Mouse (Mus musculus) stomach, embryonic 14.5 days (tissue): ENCODE measurements at regions not wholly inside any gene's neighbourhood (a gene's known extent, or its start where the extent isn't known, plus 50 kb on each side); places are given as distances from the start of the nearest gene placed in this dataset. TPM values are rescaled to one million over a fixed set of nuclear protein-coding genes. Genes with fewer than 3 reads are reported as not detected.

Source experiments
- ATAC-seq: fragments of 200-750 bp; cut with Nextera tagmentation; 2 replicates; pipeline ENCODE4 v1.8.0; 2017; ENCODE audit warnings: low read depth, moderate TSS enrichment; ENCODE audit not compliant: insufficient number of reproducible peaks, insufficient read depth, low FRiP score
- H3K27ac ChIP-seq: fragments of 300-500 bp; sonication (generic); 2 replicates; pipeline ENCODE4 v1.5.1; 2014; ENCODE audit warnings: mild to moderate bottlenecking, low read length, moderate library complexity, mixed read lengths
- H3K27me3 ChIP-seq: fragments of 300-500 bp; sonication (generic); 2 replicates; pipeline ENCODE4 v1.6.1; 2014; ENCODE audit warnings: low read length, control low read depth, mixed read lengths; ENCODE audit not compliant: control insufficient read depth, insufficient read depth
- H3K36me3 ChIP-seq: fragments of 300-500 bp; sonication (generic); 2 replicates; pipeline ENCODE4 v1.6.1; 2014; ENCODE audit warnings: mild to moderate bottlenecking, control low read depth, low read length, moderate library complexity, mixed read lengths; ENCODE audit not compliant: control insufficient read depth, insufficient read depth
- H3K4me1 ChIP-seq: fragments of 300-500 bp; sonication (generic); 2 replicates; pipeline ENCODE4 v1.6.1; 2014; ENCODE audit warnings: low read length, control low read depth, mixed read lengths; ENCODE audit not compliant: control insufficient read depth, insufficient read depth
- H3K4me2 ChIP-seq: fragments of 300-500 bp; sonication (generic); replicated peaks from 2 replicates; pipeline ENCODE4 v1.6.1; 2014; ENCODE audit warnings: low read depth, low read length, control low read depth
- H3K4me3 ChIP-seq: fragments of 300-500 bp; sonication (generic); 2 replicates; pipeline ENCODE4 v1.5.1; 2014; ENCODE audit warnings: low read depth, low read length, control low read depth
- H3K9ac ChIP-seq: fragments of 300-500 bp; sonication (generic); replicated peaks from 2 replicates; pipeline ENCODE4 v1.6.1; 2014; ENCODE audit warnings: low read depth, mild to moderate bottlenecking, control low read depth, low read length, moderate library complexity, mixed read lengths
- H3K9me3 ChIP-seq: fragments of 300-500 bp; sonication (generic); 2 replicates; pipeline ENCODE4 v1.6.1; 2016; ENCODE audit warnings: low read depth, low read length, control low read depth; ENCODE audit not compliant: control insufficient read depth
- WGBS: fragments of 180-500 bp; shearing (Covaris S2); extraction: QIAGEN DNeasy Blood & Tissue Kit; methylation state at CpG from one replicate; pipeline ENCODE4 v1.1.7; 2014; 5-methylcytosine and 5-hydroxymethylcytosine counted together
- microRNA-seq: library from miRNA; unstranded; fragments of <30 nt; microRNA quantifications from one replicate; pipeline ENCODE4, GENCODE M21; 2016

- no peak overlapping the region for H3K4me2 ChIP-seq
Observed at GRCm38 (mm10) chr13:98555693-98556092, 63.9 kb upstream of the Gm10320 start.

GRCm38 (mm10) chr13:98551471-98552020 lies 59.7 kb upstream of the Gm10320 start:
- ATAC-seq: no peak
- no peaks in the 10 kb centered on the region; the same call in 1 of the 2 replicates for H3K27me3 ChIP-seq

More at GRCm38 (mm10) chr13:98555693-98556092, 63.9 kb upstream of the Gm10320 start:
- ATAC-seq: no peak
- no peak overlapping the region for H3K27ac ChIP-seq
- H3K9me3 ChIP-seq: no peaks in the 10 kb centered on the region
- H3K9ac ChIP-seq: no peak overlapping the region
- H3K36me3 ChIP-seq: no peaks in the 10 kb centered on the region
- H3K4me1 ChIP-seq: no peaks in the 10 kb centered on the region
- 65% methylated on average over 6 of the region's 6 CpGs for WGBS
- H3K4me3 ChIP-seq: no peak overlapping the region
- no peaks in the 10 kb centered on the region for H3K27me3 ChIP-seq

GRCm38 (mm10) chr13:98547223-98547622 lies 55.4 kb upstream of the Gm10320 start:
- no peaks in the 10 kb centered on the region for H3K36me3 ChIP-seq
- H3K27ac ChIP-seq: no peak overlapping the region
- H3K9ac ChIP-seq: no peak overlapping the region
- no peaks in the 10 kb centered on the region; the same call in 1 of the 2 replicates for H3K27me3 ChIP-seq
- no peaks in the 10 kb centered on the region for H3K4me1 ChIP-seq
- no peak overlapping the region for H3K4me3 ChIP-seq
- 65% methylated on average over 5 of the region's 5 CpGs for WGBS
- H3K4me2 ChIP-seq: no peak overlapping the region
- no peak for ATAC-seq
- no peaks in the 10 kb centered on the region for H3K9me3 ChIP-seq

More at GRCm38 (mm10) chr13:98551471-98552020, 59.7 kb upstream of the Gm10320 start:
- Histone ChIP-seq H3K4me3 (no peak overlapping the region), H3K9ac (no peak overlapping the region), H3K27ac (no peak overlapping the region), H3K4me1 (no peaks in the 10 kb centered on the region), H3K9me3 (no peaks in the 10 kb centered on the region), H3K4me2 (no peak overlapping the region), H3K36me3 (no peaks in the 10 kb centered on the region)
- 83% methylated on average over 13 of the region's 13 CpGs for WGBS

GRCm38 (mm10) chr13:98546116-98546515 lies 54.3 kb upstream of the Gm10320 start:
- no peak overlapping the region for H3K4me2 ChIP-seq
- H3K4me3 ChIP-seq: no peak overlapping the region
- H3K4me1 ChIP-seq: no peaks in the 10 kb centered on the region
- 62% methylated on average over 5 of the region's 5 CpGs for WGBS
- H3K27ac ChIP-seq: no peak overlapping the region; the same call in 1 of the 2 replicates
- ATAC-seq: no peak
- no peaks in the 10 kb centered on the region; the same call in 1 of the 2 replicates for H3K27me3 ChIP-seq
- no peaks in the 10 kb centered on the region for H3K9me3 ChIP-seq
- H3K9ac ChIP-seq: no peak overlapping the region
- no peaks in the 10 kb centered on the region for H3K36me3 ChIP-seq

GRCm38 (mm10) chr13:98545398-98545797 lies 53.6 kb upstream of the Gm10320 start:
- 71% methylated on average over 5 of the region's 5 CpGs for WGBS
- Histone ChIP-seq H3K27ac (no peak overlapping the region), H3K36me3 (no peaks in the 10 kb centered on the region), H3K27me3 (no peaks in the 10 kb centered on the region; the same call in 1 of the 2 replicates), H3K4me3 (no peak overlapping the region), H3K9ac (no peak overlapping the region), H3K4me2 (no peak overlapping the region), H3K4me1 (no peaks in the 10 kb centered on the region), H3K9me3 (no peaks in the 10 kb centered on the region)
- no peak for ATAC-seq

- Histone ChIP-seq H3K36me3 (no peaks in the 10 kb centered on the region), H3K4me3 (no peak overlapping the region), H3K27ac (no peak overlapping the region), H3K9ac (no peak overlapping the region), H3K4me1 (no peaks in the 10 kb centered on the region), H3K4me2 (no peak overlapping the region), H3K9me3 (no peaks in the 10 kb centered on the region), H3K27me3 (no peaks in the 10 kb centered on the region)
- 87% methylated on average over 10 of the region's 10 CpGs for WGBS
- no peak for ATAC-seq
Observed at GRCm38 (mm10) chr13:98544051-98544450, 52.2 kb upstream of the Gm10320 start.

Small RNAs in the stretch of these regions (microRNA-seq; reads per million reads assigned to microRNA genes)
- gene Gm22698: not detected
